Mouse (Mus musculus): Measurements from ENCODE around the gene Rsu1.

GRCm38 (mm10) chr2:13290070-13290469 lies 18.9 kb upstream of the Rsu1 start:
- TF ChIP-seq CTCF (IDR thresholded peaks at IDR 0.05) (no peak), EP300 (IDR thresholded peaks at IDR 0.05) (no peak)
